Mouse (Mus musculus) hindbrain, embryonic 13.5 days (tissue): ENCODE results near the gene Esr1. TPM values are rescaled to one million over a fixed set of nuclear protein-coding genes. Genes with fewer than 3 reads are reported as not detected.

Source experiments
- ATAC-seq: fragments of 200-750 bp; cut with Nextera tagmentation; 2 replicates; pipeline ENCODE4 v1.8.0; 2017; ENCODE audit warnings: moderate TSS enrichment; ENCODE audit not compliant: low FRiP score
- H3K27ac ChIP-seq: fragments of 300-500 bp; sonication (generic); 2 replicates; pipeline ENCODE4 v1.5.1; 2015; ENCODE audit warnings: inconsistent platforms, mild to moderate bottlenecking, moderate library complexity
- H3K27me3 ChIP-seq: fragments of 300-500 bp; sonication (generic); 2 replicates; pipeline ENCODE4 v1.6.1; 2015; ENCODE audit warnings: mild to moderate bottlenecking, inconsistent platforms
- H3K36me3 ChIP-seq: fragments of 300-500 bp; sonication (generic); 2 replicates; pipeline ENCODE4 v1.6.1; 2015; ENCODE audit warnings: mild to moderate bottlenecking, inconsistent platforms
- H3K4me1 ChIP-seq: fragments of 300-500 bp; sonication (generic); replicated peaks from 2 replicates; pipeline ENCODE4 v1.6.1; 2015; ENCODE audit warnings: inconsistent platforms
- H3K4me2 ChIP-seq: fragments of 300-500 bp; sonication (generic); 2 replicates; pipeline ENCODE4 v1.6.1; 2015; ENCODE audit warnings: inconsistent platforms, mild to moderate bottlenecking, moderate library complexity
- H3K4me3 ChIP-seq: fragments of 300-500 bp; sonication (generic); 2 replicates; pipeline ENCODE4 v1.5.1; 2015; ENCODE audit warnings: mild to moderate bottlenecking, inconsistent platforms
- H3K9ac ChIP-seq: fragments of 300-500 bp; sonication (generic); 2 replicates; pipeline ENCODE4 v1.6.1; 2015; ENCODE audit warnings: mild to moderate bottlenecking, inconsistent platforms
- H3K9me3 ChIP-seq: fragments of 300-500 bp; sonication (generic); 2 replicates; pipeline ENCODE4 v1.6.1; 2016; ENCODE audit warnings: inconsistent platforms
- WGBS: fragments of 180-500 bp; shearing (Covaris S2); methylation state at CpG from one replicate; pipeline ENCODE4 v1.1.7; 2015; 5-methylcytosine and 5-hydroxymethylcytosine counted together
- polyA plus RNA-seq: library from polyadenylated mRNA; unstranded; fragments of >200 nt; fragmentation: Nextera tagmentation; extraction: Ambion mirVana; gene quantifications from 2 replicates; pipeline ENCODE4 v1.2.1, GENCODE M21; 2015

The Esr1 gene
- polyA plus RNA-seq, 1 experiment from 2014 or later = 0.16 TPM

DNA sequence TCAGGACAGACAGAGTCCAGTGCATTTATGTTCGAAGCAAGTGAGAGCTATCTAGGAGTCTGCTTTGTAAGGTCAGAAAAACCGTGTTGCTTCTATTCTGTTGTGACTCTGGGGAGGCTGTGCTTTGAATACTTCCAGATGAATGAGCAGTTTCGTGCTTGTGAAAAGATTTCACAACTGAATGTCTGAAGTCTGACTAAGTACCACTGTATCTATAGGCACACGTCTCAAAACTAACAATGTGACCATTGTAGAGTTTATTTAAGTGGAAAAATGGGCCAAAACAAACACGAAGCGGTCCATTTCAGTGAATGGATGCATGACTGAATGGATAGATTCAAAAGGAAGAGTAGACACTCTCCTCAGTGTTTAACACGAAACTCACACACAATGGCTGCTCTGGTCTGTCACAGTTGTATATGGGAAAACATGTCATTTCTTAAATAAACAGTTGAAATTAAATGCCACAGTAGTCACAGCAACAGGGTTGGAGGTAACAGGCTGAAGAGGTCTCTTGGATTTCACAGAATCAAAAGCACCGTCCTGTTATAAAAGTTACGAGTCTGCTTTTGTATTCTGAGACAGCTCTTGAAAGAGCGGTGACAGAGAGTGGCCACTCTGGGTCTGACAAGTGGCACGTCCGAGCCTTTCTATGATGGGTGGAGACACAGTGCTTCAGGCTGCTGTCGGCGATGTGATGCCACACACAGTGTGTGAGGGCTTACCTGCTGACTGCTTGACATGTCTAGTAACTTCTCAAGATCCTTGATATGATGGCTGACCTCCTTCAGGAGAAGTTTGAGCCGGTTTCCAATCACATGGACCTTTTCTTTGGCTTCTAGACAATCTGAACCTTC is 421.0 kb downstream of the Esr1 start:
- H3K9ac ChIP-seq = no peak overlapping the region
- no peak overlapping the region for H3K4me2 ChIP-seq
- ATAC-seq = peak; percentile 61; the same call in 1 of the 2 replicates
- peaks cover 40% of the 10 kb centered on the region for H3K36me3 ChIP-seq
- no peaks in the 10 kb centered on the region for H3K4me1 ChIP-seq
- H3K27ac ChIP-seq = no peak overlapping the region
- no peaks in the 10 kb centered on the region for H3K9me3 ChIP-seq
- peaks cover 12% of the 10 kb centered on the region for H3K27me3 ChIP-seq
- H3K4me3 ChIP-seq = no peak overlapping the region
- WGBS = 32% methylated on average over 15 of the region's 15 CpGs

- H3K27ac ChIP-seq = no peak overlapping the region
- H3K4me3 ChIP-seq = no peak overlapping the region
- no peaks in the 10 kb centered on the region for H3K9me3 ChIP-seq
- peaks cover 43% of the 10 kb centered on the region for H3K36me3 ChIP-seq
- WGBS = 72% methylated on average over 8 of the region's 8 CpGs
- no peak overlapping the region for H3K9ac ChIP-seq
- no peak overlapping the region for H3K4me2 ChIP-seq
- no peaks in the 10 kb centered on the region for H3K4me1 ChIP-seq
- peaks cover 5% of the 10 kb centered on the region; the same call in 1 of the 2 replicates for H3K27me3 ChIP-seq
- ATAC-seq = no peak
Observed at GRCm38 (mm10) chr10:5041254-5041653, 429.9 kb downstream of the Esr1 start.

DNA sequence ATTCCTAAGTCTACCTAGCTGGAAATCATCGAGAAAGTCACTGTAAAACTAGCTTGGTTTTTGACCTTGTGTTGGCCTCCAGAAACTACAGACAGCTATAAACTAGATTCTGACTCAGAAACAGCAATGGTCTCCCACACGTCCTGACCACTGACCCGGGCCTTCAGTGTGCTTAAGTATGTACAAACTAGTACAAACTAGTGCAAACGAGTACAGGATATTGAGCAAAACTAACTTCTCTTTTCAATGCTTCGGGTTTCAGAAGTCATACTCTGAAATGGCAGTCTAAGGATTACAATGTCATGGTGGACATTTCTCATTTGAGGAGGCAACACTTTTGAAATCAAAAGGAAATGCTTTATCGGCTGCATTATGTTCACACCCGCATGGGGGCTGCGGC is 433.1 kb downstream of the Esr1 start:
- 95% methylated on average over 8 of the region's 8 CpGs for WGBS
- Histone ChIP-seq H3K9ac (no peak overlapping the region), H3K27ac (no peak overlapping the region), H3K27me3 (no peaks in the 10 kb centered on the region), H3K36me3 (peaks cover 52% of the 10 kb centered on the region), H3K4me2 (no peak overlapping the region), H3K9me3 (no peaks in the 10 kb centered on the region), H3K4me1 (no peaks in the 10 kb centered on the region), H3K4me3 (no peak overlapping the region)
- ATAC-seq = no peak

GRCm38 (mm10) chr10:5045213-5045612 is 433.8 kb downstream of the Esr1 start:
- Histone ChIP-seq H3K9ac (no peak overlapping the region), H3K9me3 (no peaks in the 10 kb centered on the region), H3K27ac (no peak overlapping the region), H3K36me3 (peaks cover 47% of the 10 kb centered on the region), H3K4me2 (no peak overlapping the region), H3K4me1 (no peaks in the 10 kb centered on the region), H3K4me3 (no peak overlapping the region), H3K27me3 (no peaks in the 10 kb centered on the region)
- 85% methylated on average over 7 of the region's 7 CpGs for WGBS
- no peak for ATAC-seq

- no peak overlapping the region for H3K4me3 ChIP-seq
- H3K4me2 ChIP-seq = no peak overlapping the region
- no peaks in the 10 kb centered on the region for H3K4me1 ChIP-seq
- 95% methylated on average over 5 of the region's 5 CpGs for WGBS
- H3K9ac ChIP-seq = no peak overlapping the region
- ATAC-seq = no peak
- peaks cover 42% of the 10 kb centered on the region for H3K36me3 ChIP-seq
- H3K9me3 ChIP-seq = no peaks in the 10 kb centered on the region
- H3K27ac ChIP-seq = no peak overlapping the region
- no peaks in the 10 kb centered on the region for H3K27me3 ChIP-seq
Observed at GRCm38 (mm10) chr10:5045671-5046070, 434.3 kb downstream of the Esr1 start.

Other genes with a start within 250 kb of the Esr1 start
- 15.7 and 16.0 TPM in 2 replicates for gene Zbtb2, start 223.5 kb upstream of the Esr1 start, polyA plus RNA-seq
- 47.9 and 50.5 TPM in 2 replicates for gene Rmnd1, start 179.2 kb upstream of the Esr1 start, polyA plus RNA-seq
- 14.7 and 15.3 TPM in 2 replicates for gene Armt1, start 179.1 kb upstream of the Esr1 start, polyA plus RNA-seq
- gene Ccdc170, start 129.1 kb upstream of the Esr1 start, polyA plus RNA-seq = 0.23 and 0.55 TPM in 2 replicates